Mouse (Mus musculus): ENCODE measurements around the gene Slc12a5.
A peak's percentile ranks its signal among the peaks of the same experiment; 100 is the strongest.

Slc12a5 gene

GRCm38 (mm10) chr2:164960716-164961441, at the start of gene Slc12a5:
Slc12a5 (plus strand) TSS chr2:164960802.
- DNase-seq (ENCODE audit: low read depth): peak; percentile 74

GRCm38 (mm10) chr2:164911086-164912048, 49.2 kb upstream of the Slc12a5 start, which contains the start of gene Zfp335:
Zfp335 (minus strand) TSS chr2:164911757.
- peak; percentile 95 for DNase-seq (ENCODE audit: low read depth)

GRCm38 (mm10) chr2:164912151-164912550, 48.5 kb upstream of the Slc12a5 start:
- DNase-seq (ENCODE audit: low read depth): no peak

GRCm38 (mm10) chr2:164912749-164913427, 47.7 kb upstream of the Slc12a5 start:
- DNase-seq (ENCODE audit: low read depth): no peak

GRCm38 (mm10) chr2:164913428-164913786, 47.2 kb upstream of the Slc12a5 start:
- peak; percentile 94 for DNase-seq (ENCODE audit: low read depth)

GRCm38 (mm10) chr2:164916820-164917219, 43.8 kb upstream of the Slc12a5 start:
- peak; percentile 54 for DNase-seq (ENCODE audit: low read depth)

GRCm38 (mm10) chr2:164917371-164917770, 43.2 kb upstream of the Slc12a5 start:
- DNase-seq (ENCODE audit: low read depth): no peak

GRCm38 (mm10) chr2:164918325-164918724, 42.3 kb upstream of the Slc12a5 start:
- DNase-seq (ENCODE audit: low read depth): peak; percentile 76

- no peak for DNase-seq (ENCODE audit: low read depth)
Observed at GRCm38 (mm10) chr2:164921984-164922383, 38.6 kb upstream of the Slc12a5 start.

GRCm38 (mm10) chr2:164923291-164923690, 37.3 kb upstream of the Slc12a5 start:
- DNase-seq (ENCODE audit: low read depth): no peak

- DNase-seq (ENCODE audit: low read depth): peak; percentile 84
Observed at GRCm38 (mm10) chr2:164924100-164924857, 36.3 kb upstream of the Slc12a5 start.

GRCm38 (mm10) chr2:164930706-164931581, 29.7 kb upstream of the Slc12a5 start:
- DNase-seq (ENCODE audit: low read depth): peak; percentile 86

- no peak for DNase-seq (ENCODE audit: low read depth)
Observed at GRCm38 (mm10) chr2:164933534-164933933, 27.1 kb upstream of the Slc12a5 start.

GRCm38 (mm10) chr2:164935991-164936390, 24.6 kb upstream of the Slc12a5 start:
- peak; percentile 50 for DNase-seq (ENCODE audit: low read depth)

GRCm38 (mm10) chr2:164938146-164939091, 22.2 kb upstream of the Slc12a5 start:
- no peak for DNase-seq (ENCODE audit: low read depth)

GRCm38 (mm10) chr2:164939106-164939505, 21.5 kb upstream of the Slc12a5 start:
- no peak for DNase-seq (ENCODE audit: low read depth)

- peak; percentile 39 for DNase-seq (ENCODE audit: low read depth)
Observed at GRCm38 (mm10) chr2:164940140-164940830, 20.3 kb upstream of the Slc12a5 start, which contains the start of gene Mmp9. Mmp9 (plus strand) TSS chr2:164940780.

GRCm38 (mm10) chr2:164942692-164943290, 17.8 kb upstream of the Slc12a5 start:
- peak; percentile 90 for DNase-seq (ENCODE audit: low read depth)
